In the genomic region with DNA sequence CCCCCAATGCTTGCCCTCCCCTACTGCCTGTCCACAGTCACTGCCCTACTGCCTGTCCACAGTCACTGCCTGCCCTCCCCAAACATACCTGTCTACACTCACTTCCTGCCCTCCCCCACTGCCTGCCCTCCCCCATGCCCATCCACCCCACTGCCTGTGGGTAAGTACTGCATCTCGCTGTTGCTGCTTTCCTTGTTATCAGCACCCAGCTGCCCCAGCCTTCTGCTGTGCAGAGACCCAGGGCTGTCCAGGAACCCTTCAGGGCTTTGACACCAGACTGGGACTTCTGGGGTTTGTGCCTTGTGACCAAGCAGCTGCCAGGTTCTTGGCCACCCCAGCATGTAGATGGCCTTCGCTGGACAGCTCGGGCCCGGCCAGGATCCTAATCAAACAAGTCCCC, we compare ENCODE assay signal across 20 mouse cellular contexts.
"Had no signal": no experiment of that assay in that cellular context is flagged by ENCODE, and none has a peak within 500 bp of the region (broad histone marks: within the 10 kb centered on the region; RNA-seq: fewer than 3 reads in every experiment).

No protein-coding gene starts in this region.

- DNase-seq: kidney, adult 18-20 months; kidney, adult 9 months; kidney, postnatal 14 days; kidney, postnatal 4 days; layer of hippocampus, postnatal 36 days; lung, adult 2 months; midbrain, embryonic 14.5 days; right cerebral cortex, adult 18-20 months; right cerebral cortex, postnatal 25 days; spleen, adult 18-20 months; thymus, adult 18-20 months; thymus, postnatal 36 days had no signal

- H3K9ac ChIP-seq: intestine, embryonic 15.5 days; liver, embryonic 15.5 days; neural tube, embryonic 12.5 days; neural tube, embryonic 15.5 days had no signal

- H3K4me2 ChIP-seq: intestine, embryonic 15.5 days; liver, embryonic 15.5 days; midbrain, embryonic 11.5 days; neural tube, embryonic 12.5 days; neural tube, embryonic 15.5 days had no signal

- ATAC-seq: intestine, embryonic 15.5 days had no signal

- H3K27ac ChIP-seq: intestine, embryonic 15.5 days; left cerebral cortex, adult 2 months; liver, embryonic 15.5 days; macrophage; neural tube, embryonic 12.5 days; neural tube, embryonic 15.5 days had no signal

- H3K4me3 ChIP-seq: intestine, embryonic 15.5 days; left cerebral cortex, adult 2 months; liver, embryonic 15.5 days; megakaryocyte, embryonic 14.5 days; neural tube, embryonic 12.5 days; neural tube, embryonic 15.5 days had no signal

- H3K9me3 ChIP-seq: intestine, embryonic 15.5 days; liver, embryonic 15.5 days; megakaryocyte, embryonic 14.5 days; neural tube, embryonic 12.5 days; neural tube, embryonic 15.5 days had no signal

- H3K27me3 ChIP-seq: intestine, embryonic 15.5 days; liver, embryonic 15.5 days; megakaryocyte, embryonic 14.5 days; neural tube, embryonic 12.5 days; neural tube, embryonic 15.5 days had no signal
